Mouse (Mus musculus) left cerebral cortex, postnatal 36 days (tissue): ENCODE results near the gene Nudc. TPM values are rescaled to one million over a fixed set of nuclear protein-coding genes. Genes with fewer than 3 reads are reported as not detected.

ENCODE experiments used
- DNase-seq, 2 experiments: peaks; one replicate each; pipeline ENCODE4 v3.0.0; 2021 to 2022; ENCODE audit warnings: low spot score in 2 of 2, mixed read lengths in 1 of 2
- intact Hi-C: fragments of 180-260 bp; cut with DNase I; formaldehyde crosslinking; loops from one replicate; pipeline ENCODE4 v1.15.1; 2025
- total RNA-seq, 2 experiments: library from RNA; stranded (reverse); gene quantifications; 2 replicates each; pipeline ENCODE4 v1.2.3; 2021

Nudc gene
- 100 to 1,000 TPM; 139 to 143 TPM for total RNA-seq

- intact Hi-C loops, result no loop called here
- peak; percentile 95 to 96 for DNase-seq
These were observed at the start of gene Nudc for GRCm38 (mm10) chr4:133545272-133546231. Gene Nudc, minus strand, starts transcription at chr4:133545996.

GRCm38 (mm10) chr4:133595538-133595937 lies 49.7 kb upstream of the Nudc start:
- DNase-seq, result peak in 1 of 2 experiments; percentile 38
- intact Hi-C loops, result loop anchor here (10.0 kb wide), 1 partner anchor 159 kb away; the partner anchor contains the start of gene Arid1a

- intact Hi-C loops, result loop anchor here (5.0 to 10.0 kb wide), 3 partner anchors 60 to 235 kb away; partner anchors contain the start of genes Arid1a and Zdhhc18
- peak; percentile 32 to 49 for DNase-seq
These were observed 46.8 kb upstream of the Nudc start for GRCm38 (mm10) chr4:133592570-133592969.

GRCm38 (mm10) chr4:133584059-133584951 lies 38.5 kb upstream of the Nudc start, which contains the start of gene Gpn2:
Gene Gpn2, plus strand, starts transcription at chr4:133584362.
- peak; percentile 84 to 85 for DNase-seq
- intact Hi-C loops, result no loop called here

GRCm38 (mm10) chr4:133583690-133584058 lies 37.9 kb upstream of the Nudc start:
- peak in 1 of 2 experiments; percentile 11 for DNase-seq
- intact Hi-C loops, result no loop called here

- DNase-seq, result no peak
- intact Hi-C loops, result no loop called here
These were observed 32.2 kb upstream of the Nudc start for GRCm38 (mm10) chr4:133577983-133578382.

GRCm38 (mm10) chr4:133574843-133575202 lies 29.0 kb upstream of the Nudc start:
- DNase-seq, result no peak
- intact Hi-C loops, result no loop called here

GRCm38 (mm10) chr4:133574070-133574842 lies 28.5 kb upstream of the Nudc start, which contains the start of gene Gpatch3:
Gene Gpatch3, plus strand, starts transcription at chr4:133574745.
- intact Hi-C loops, result no loop called here
- DNase-seq, result peak; percentile 89 to 90

- intact Hi-C loops, result no loop called here
- no peak for DNase-seq
These were observed 24.3 kb upstream of the Nudc start for GRCm38 (mm10) chr4:133570066-133570466.

- intact Hi-C loops, result no loop called here
- no peak for DNase-seq
These were observed 23.7 kb upstream of the Nudc start for GRCm38 (mm10) chr4:133569291-133570065.

GRCm38 (mm10) chr4:133567251-133567650 lies 21.5 kb upstream of the Nudc start:
- no peak for DNase-seq
- intact Hi-C loops, result no loop called here

- intact Hi-C loops, result no loop called here
- no peak for DNase-seq
These were observed 17.4 kb upstream of the Nudc start for GRCm38 (mm10) chr4:133563123-133563571.

GRCm38 (mm10) chr4:133561622-133562021 lies 15.8 kb upstream of the Nudc start:
- intact Hi-C loops, result no loop called here
- DNase-seq, result no peak

- intact Hi-C loops, result no loop called here
- DNase-seq, result no peak
These were observed 14.1 kb upstream of the Nudc start for GRCm38 (mm10) chr4:133559846-133560245.

GRCm38 (mm10) chr4:133557041-133557717 lies 11.4 kb upstream of the Nudc start:
- DNase-seq, result no peak
- intact Hi-C loops, result no loop called here

GRCm38 (mm10) chr4:133553448-133554330 lies 7.9 kb upstream of the Nudc start:
- intact Hi-C loops, result no loop called here
- no peak for DNase-seq
